Mouse (Mus musculus): Measurements from ENCODE around the gene Mepce. TPM values are rescaled to one million over a fixed set of nuclear protein-coding genes. Genes with fewer than 3 reads are reported as not detected.

The Mepce gene
- total and polyA plus RNA-seq, 3 experiments = 32.7 to 43.7 (median 37.3) TPM

DNA sequence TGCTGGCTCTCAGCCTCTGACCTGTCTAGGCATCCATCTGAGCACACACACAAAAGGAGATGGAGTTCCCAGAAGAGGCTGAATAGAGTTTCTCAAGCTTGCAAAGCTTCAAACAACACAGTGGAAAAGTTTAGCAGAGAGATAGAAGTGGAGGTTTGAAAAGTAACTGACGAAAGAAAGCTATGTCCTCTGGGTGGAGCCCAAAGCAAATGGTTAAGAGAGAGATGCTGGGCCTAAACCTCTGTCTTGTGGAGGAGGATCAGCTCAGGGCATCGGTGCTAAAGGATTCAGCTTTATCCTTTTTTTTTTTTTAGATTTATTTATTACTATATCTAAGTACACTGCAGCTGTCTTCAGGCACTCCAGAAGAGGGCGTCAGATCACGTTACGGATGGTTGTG lies 20.9 kb upstream of the Mepce start:
- TF ChIP-seq CTCF (conservative IDR thresholded peaks at IDR 0.05 in 1 of 2, IDR thresholded peaks at IDR 0.05 in 1 of 2; ENCODE audit: low read depth in 2 of 2, low read length in 2 of 2) (peak in 1 of 2 experiments; percentile 55; a peak in 2 of 4 replicates), SMC3 (IDR thresholded peaks at IDR 0.05; ENCODE audit: low read depth, low read length) (peak; percentile 61), RAD21 (IDR thresholded peaks at IDR 0.05; ENCODE audit: low read depth, low read length) (peak; percentile 56), E2F4 (IDR thresholded peaks at IDR 0.05; ENCODE audit: insufficient replicate concordance, low read depth, low read length) (no peak), GABPA (IDR thresholded peaks at IDR 0.05; ENCODE audit: insufficient replicate concordance, low read depth, low read length) (no peak)
- DNase-seq (ENCODE audit: extremely low read depth) = no peak
- Histone ChIP-seq H3K4me3 (replicated peaks in 1 of 3; ENCODE audit: low read depth in 2 of 3, low read length in 2 of 3, poor library complexity in 1 of 3) (no peak overlapping the region), H3K27ac (ENCODE audit: insufficient read depth, low read depth) (no peak overlapping the region), H3K4me2 (ENCODE audit: insufficient read depth, low read depth, poor library complexity, severe bottlenecking) (no peak overlapping the region), H3K4me1 (ENCODE audit: control insufficient read depth in 1 of 2, insufficient read depth in 2 of 2) (no peaks in the 10 kb centered on the region), H3K27me3 (replicated peaks) (no peaks in the 10 kb centered on the region), H3K9me3 (replicated peaks; ENCODE audit: low read length) (no peaks in the 10 kb centered on the region), H3K9ac (ENCODE audit: insufficient read depth, low read depth) (no peak overlapping the region), H3K79me2 (replicated peaks; ENCODE audit: control insufficient read depth, extremely low read depth, insufficient read depth, poor library complexity, severe bottlenecking) (no peaks in the 10 kb centered on the region), H3K36me3 (replicated peaks in 1 of 2; ENCODE audit: control insufficient read depth in 1 of 2, insufficient read depth in 1 of 2, low read length in 1 of 2) (no peaks in the 10 kb centered on the region)
- dilution Hi-C loops (cut with MboI; ENCODE audit: extremely low pct_ligation_motif_present, extremely low pct_unique_long_range_greater_than_20kb, low sequenced_read_pairs) (no loop called here), in situ Hi-C loops (cut with MboI; ENCODE audit: low pct_ligation_motif_present, low pct_unique_long_range_greater_than_20kb, low sequenced_read_pairs) (no loop called here)

DNA sequence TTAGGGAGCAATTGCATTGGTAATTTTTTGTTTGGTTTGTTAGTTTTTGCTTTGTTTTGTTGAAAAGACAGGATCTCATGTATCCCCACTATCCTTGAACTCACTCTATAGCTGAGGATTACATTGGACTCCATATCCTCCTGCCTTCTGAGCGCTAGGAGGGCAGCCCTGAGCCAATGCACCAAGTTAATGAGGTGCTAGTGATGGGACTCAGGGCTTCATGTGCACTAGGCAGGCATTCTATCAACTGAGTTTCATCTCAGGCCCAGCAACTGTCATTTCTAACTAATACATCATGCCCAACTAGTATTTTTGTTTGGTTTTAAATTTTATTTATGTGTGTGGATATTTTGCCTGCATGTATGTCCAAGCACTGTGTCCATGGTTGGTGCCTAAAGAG lies 18.7 kb upstream of the Mepce start:
- no peak overlapping the region for H3K27ac ChIP-seq (ENCODE audit: insufficient read depth, low read depth)
- H3K9ac ChIP-seq (ENCODE audit: insufficient read depth, low read depth) = no peak overlapping the region
- no peaks in the 10 kb centered on the region for H3K4me1 ChIP-seq (ENCODE audit: control insufficient read depth in 1 of 2, insufficient read depth in 2 of 2)
- no peaks in the 10 kb centered on the region for H3K27me3 ChIP-seq (replicated peaks)
- H3K4me2 ChIP-seq (ENCODE audit: insufficient read depth, low read depth, poor library complexity, severe bottlenecking) = no peak overlapping the region
- dilution Hi-C loops (cut with MboI; ENCODE audit: extremely low pct_ligation_motif_present, extremely low pct_unique_long_range_greater_than_20kb, low sequenced_read_pairs) (no loop called here), in situ Hi-C loops (cut with MboI; ENCODE audit: low pct_ligation_motif_present, low pct_unique_long_range_greater_than_20kb, low sequenced_read_pairs) (no loop called here)
- no peak overlapping the region for H3K4me3 ChIP-seq (replicated peaks in 1 of 3; ENCODE audit: low read depth in 2 of 3, low read length in 2 of 3, poor library complexity in 1 of 3)
- no peaks in the 10 kb centered on the region for H3K79me2 ChIP-seq (replicated peaks; ENCODE audit: control insufficient read depth, extremely low read depth, insufficient read depth, poor library complexity, severe bottlenecking)
- H3K9me3 ChIP-seq (replicated peaks; ENCODE audit: low read length) = no peaks in the 10 kb centered on the region
- H3K36me3 ChIP-seq (replicated peaks in 1 of 2; ENCODE audit: control insufficient read depth in 1 of 2, insufficient read depth in 1 of 2, low read length in 1 of 2) = no peaks in the 10 kb centered on the region
- TF ChIP-seq SIN3A (IDR thresholded peaks at IDR 0.05; ENCODE audit: low read length) (no peak), JUND (conservative IDR thresholded peaks at IDR 0.05; ENCODE audit: low read depth, low read length) (no peak), PAX5 (IDR thresholded peaks at IDR 0.05; ENCODE audit: low read length) (no peak), MAZ (IDR thresholded peaks at IDR 0.05; ENCODE audit: low read depth, low read length) (no peak), ZC3H11A (IDR thresholded peaks at IDR 0.05; ENCODE audit: low read depth, low read length) (no peak), USF1 (IDR thresholded peaks at IDR 0.05; ENCODE audit: low read depth, low read length) (no peak), MAX (IDR thresholded peaks at IDR 0.05; ENCODE audit: low read length) (no peak)
- DNase-seq (ENCODE audit: extremely low read depth) = no peak

DNA sequence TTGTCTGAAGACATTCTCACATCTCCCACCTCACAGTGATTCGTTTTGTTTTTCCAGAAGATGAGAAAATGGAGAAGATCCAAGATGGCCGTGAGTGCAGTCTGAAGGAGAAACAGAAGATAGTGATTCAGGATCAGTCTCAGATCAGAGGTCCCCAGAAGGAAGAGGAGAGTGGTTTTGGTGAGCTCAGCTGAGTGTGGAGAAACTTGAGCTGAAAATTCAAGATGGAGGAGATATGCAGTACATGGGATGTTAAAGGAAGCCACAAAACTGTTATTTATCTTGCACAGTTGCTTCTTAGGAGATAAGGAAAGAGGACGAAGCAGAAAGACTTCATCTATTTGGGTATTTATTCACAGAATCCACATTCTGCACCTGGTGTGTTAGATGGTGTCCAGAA lies 13.5 kb upstream of the Mepce start:
- in situ Hi-C loops (cut with MboI; ENCODE audit: low pct_ligation_motif_present, low pct_unique_long_range_greater_than_20kb, low sequenced_read_pairs) = no loop called here

More for the DNA sequence above, 13.5 kb upstream of the Mepce start:
- no peak overlapping the region for H3K4me2 ChIP-seq (ENCODE audit: insufficient read depth, low read depth, poor library complexity, severe bottlenecking)
- no peak for DNase-seq (ENCODE audit: extremely low read depth)
- no peaks in the 10 kb centered on the region for H3K79me2 ChIP-seq (replicated peaks; ENCODE audit: control insufficient read depth, extremely low read depth, insufficient read depth, poor library complexity, severe bottlenecking)
- no peak for TF ChIP-seq ZMIZ1 (IDR thresholded peaks at IDR 0.05; ENCODE audit: low read depth, low read length)
- no peak for TF ChIP-seq MAZ (IDR thresholded peaks at IDR 0.05; ENCODE audit: low read depth, low read length)
- TF ChIP-seq NRF1 (IDR thresholded peaks at IDR 0.05; ENCODE audit: low read depth, low read length) = no peak
- TF ChIP-seq CHD1 (IDR thresholded peaks at IDR 0.05; ENCODE audit: low read depth, low read length) = no peak
- TF ChIP-seq MXI1 (IDR thresholded peaks at IDR 0.05; ENCODE audit: low read depth, low read length) = no peak
- TF ChIP-seq PAX5 (IDR thresholded peaks at IDR 0.05; ENCODE audit: low read length) = no peak
- TF ChIP-seq SIN3A (IDR thresholded peaks at IDR 0.05; ENCODE audit: low read length) = no peak
- TF ChIP-seq BHLHE40 (IDR thresholded peaks at IDR 0.05; ENCODE audit: low read depth, low read length) = no peak
- no peak for TF ChIP-seq TCF12 (IDR thresholded peaks at IDR 0.05; ENCODE audit: low read depth, low read length)
- TF ChIP-seq CTCF (conservative IDR thresholded peaks at IDR 0.05 in 1 of 2, IDR thresholded peaks at IDR 0.05 in 1 of 2; ENCODE audit: low read depth in 2 of 2, low read length in 2 of 2) = no peak
- no peak for TF ChIP-seq MAX (IDR thresholded peaks at IDR 0.05; ENCODE audit: low read length)
- no peak for TF ChIP-seq USF2 (conservative IDR thresholded peaks at IDR 0.05; ENCODE audit: low read depth, low read length)
- no peak for TF ChIP-seq RAD21 (IDR thresholded peaks at IDR 0.05; ENCODE audit: low read depth, low read length)
- TF ChIP-seq NELFE (IDR thresholded peaks at IDR 0.05; ENCODE audit: low read depth, low read length) = no peak
- no peak overlapping the region for H3K4me3 ChIP-seq (replicated peaks in 1 of 3; ENCODE audit: low read depth in 2 of 3, low read length in 2 of 3, poor library complexity in 1 of 3)
- no peak overlapping the region for H3K27ac ChIP-seq (ENCODE audit: insufficient read depth, low read depth)
- dilution Hi-C loops (cut with MboI; ENCODE audit: extremely low pct_ligation_motif_present, extremely low pct_unique_long_range_greater_than_20kb, low sequenced_read_pairs) = no loop called here
- no peaks in the 10 kb centered on the region for H3K27me3 ChIP-seq (replicated peaks)
- no peak overlapping the region for H3K9ac ChIP-seq (ENCODE audit: insufficient read depth, low read depth)
- no peaks in the 10 kb centered on the region for H3K36me3 ChIP-seq (replicated peaks in 1 of 2; ENCODE audit: control insufficient read depth in 1 of 2, insufficient read depth in 1 of 2, low read length in 1 of 2)
- H3K4me1 ChIP-seq (ENCODE audit: control insufficient read depth in 1 of 2, insufficient read depth in 2 of 2) = peaks cover 0 to 6% of the 10 kb centered on the region in 2 experiments; a peak in 3 of 4 replicates
- no peaks in the 10 kb centered on the region for H3K9me3 ChIP-seq (replicated peaks; ENCODE audit: low read length)

Measured in CH12.LX (cell line).